Comparison of ENCODE assay signal across 17 mouse cellular contexts in genomic region chr1:172277172-172277571, GRCm38 (mm10). TPM values are rescaled to one million over a fixed set of nuclear protein-coding genes. Genes with fewer than 3 reads are reported as not detected.
DNase-seq lines count a peak whose midpoint lies in the region; ATAC-seq and TF ChIP-seq lines count a peak whose summit lies in the region.
"Had no signal": no experiment of that assay in that cellular context is flagged by ENCODE, and none has a peak within 500 bp of the region (broad histone marks: within the 10 kb centered on the region; RNA-seq: fewer than 3 reads in every experiment).

No protein-coding gene starts in this region.

- no peak overlapping the region for H3K4me2 ChIP-seq in lung, postnatal 0 days (replicated peaks; ENCODE audit: low read depth, low read length)
- no peak overlapping the region for H3K4me2 ChIP-seq in hindbrain, embryonic 13.5 days
- H3K4me2 ChIP-seq: hindbrain, embryonic 12.5 days; lung, embryonic 14.5 days; midbrain, embryonic 15.5 days had no signal

- TF ChIP-seq CTCF in lung, postnatal 0 days (IDR thresholded peaks at IDR 0.05) = no peak

- WGBS in lung, postnatal 0 days = 60% methylated on average over 3 of the region's 3 CpGs
- 79% methylated on average over 3 of the region's 3 CpGs for WGBS in hindbrain, embryonic 13.5 days

- no peak overlapping the region for H3K4me3 ChIP-seq in lung, postnatal 0 days (ENCODE audit: low read depth, low read length)
- H3K4me3 ChIP-seq in hindbrain, embryonic 13.5 days = no peak overlapping the region
- H3K4me3 ChIP-seq: hindbrain, embryonic 12.5 days; midbrain, embryonic 15.5 days had no signal

- no peaks in the 10 kb centered on the region for H3K9me3 ChIP-seq in lung, postnatal 0 days (ENCODE audit: low read length)
- H3K9me3 ChIP-seq in hindbrain, embryonic 13.5 days = no peaks in the 10 kb centered on the region
- H3K9me3 ChIP-seq: hindbrain, embryonic 12.5 days; midbrain, embryonic 15.5 days had no signal

- H3K9ac ChIP-seq in lung, postnatal 0 days (replicated peaks; ENCODE audit: low read depth) = no peak overlapping the region
- no peak overlapping the region for H3K9ac ChIP-seq in hindbrain, embryonic 13.5 days
- H3K9ac ChIP-seq: hindbrain, embryonic 12.5 days; lung, embryonic 14.5 days; midbrain, embryonic 15.5 days had no signal

- TF ChIP-seq EP300 in lung, postnatal 0 days (IDR thresholded peaks at IDR 0.05) = no peak

- no peaks in the 10 kb centered on the region for H3K36me3 ChIP-seq in lung, postnatal 0 days (ENCODE audit: insufficient read depth, low read length)
- H3K36me3 ChIP-seq in hindbrain, embryonic 13.5 days = no peaks in the 10 kb centered on the region
- H3K36me3 ChIP-seq: hindbrain, embryonic 12.5 days; midbrain, embryonic 15.5 days had no signal

- no peaks in the 10 kb centered on the region; the same call in 1 of the 2 replicates for H3K4me1 ChIP-seq in lung, postnatal 0 days (ENCODE audit: insufficient read depth, low read depth, low read length)
- H3K4me1 ChIP-seq in hindbrain, embryonic 13.5 days (replicated peaks) = peaks cover 6% of the 10 kb centered on the region; the same call in 1 of the 2 replicates

- DNase-seq in lung, postnatal 25 days (ENCODE audit: low spot score) = peak; percentile 35
- no peak for DNase-seq in lung, postnatal 0 days (ENCODE audit: low spot score)
- DNase-seq in MEL-GATA-1-ER (ENCODE audit: extremely low read depth, low read depth) = peak; percentile 56
- peak; percentile 16 for DNase-seq in thymus, postnatal 14 days
- DNase-seq in cerebellum, postnatal 36 days = no peak
- DNase-seq in urinary bladder, postnatal 36 days (ENCODE audit: low spot score in 2 of 2) = no peak
- DNase-seq: adrenal gland, postnatal 10 days; cerebellum, adult 11 months; kidney, postnatal 25 days; lung, embryonic 14.5 days had no signal

- no peak for ATAC-seq in lung, postnatal 0 days
- ATAC-seq in megakaryocyte, adult 5-6 weeks (ENCODE audit: poor library complexity, severe bottlenecking) = peak; percentile 92
- ATAC-seq in hindbrain, embryonic 13.5 days (ENCODE audit: low FRiP score) = no peak
- ATAC-seq: midbrain, embryonic 15.5 days had no signal

- H3K27ac ChIP-seq in lung, postnatal 0 days (ENCODE audit: low read length) = no peak overlapping the region
- H3K27ac ChIP-seq in hindbrain, embryonic 13.5 days = no peak overlapping the region
- H3K27ac ChIP-seq: hindbrain, embryonic 12.5 days; midbrain, embryonic 15.5 days had no signal

- no peaks in the 10 kb centered on the region for H3K27me3 ChIP-seq in lung, postnatal 0 days (replicated peaks; ENCODE audit: insufficient read depth, low read length)
- H3K27me3 ChIP-seq in hindbrain, embryonic 13.5 days = no peaks in the 10 kb centered on the region
- H3K27me3 ChIP-seq: hindbrain, embryonic 12.5 days; midbrain, embryonic 15.5 days had no signal

RNA-seq across cellular contexts. Expression of gene Igsf8, which starts 15.7 kb away (rescaled TPM):
- 30.0 and 32.4 TPM in 2 replicates for polyA plus RNA-seq in lung, postnatal 0 days (2015; fragmentation: Nextera tagmentation; extraction: Ambion mirVana)
- 29.6 and 40.0 TPM in 2 replicates for total RNA-seq in megakaryocyte, adult 5-6 weeks (2015)
- total RNA-seq in megakaryocyte, adult 5-6 weeks (2017) = 26.1 and 34.4 TPM in 2 replicates
- polyA plus RNA-seq in hindbrain, embryonic 13.5 days (2015; fragmentation: Nextera tagmentation; extraction: Ambion mirVana) = 104 and 112 TPM in 2 replicates

RNA-seq across cellular contexts. Expression of gene Atp1a4, which starts 19.0 kb away (rescaled TPM):
- polyA plus RNA-seq in lung, postnatal 0 days (2015; fragmentation: Nextera tagmentation; extraction: Ambion mirVana) = 0.04 and 0.05 TPM in 2 replicates
- total RNA-seq in megakaryocyte, adult 5-6 weeks (2015) = not detected in 2 replicates
- not detected in 2 replicates for total RNA-seq in megakaryocyte, adult 5-6 weeks (2017)
- polyA plus RNA-seq in hindbrain, embryonic 13.5 days (2015; fragmentation: Nextera tagmentation; extraction: Ambion mirVana) = 0.06 TPM in 1 of 2 replicates, not detected in the other
- total RNA-seq: left cerebral cortex, postnatal 14 days had no signal
- polyA plus RNA-seq: forebrain, embryonic 11.5 days; hindbrain, embryonic 12.5 days; lung, embryonic 14.5 days; midbrain, embryonic 15.5 days had no signal

RNA-seq across cellular contexts. Expression of gene Atp1a2, which starts 20.7 kb away (rescaled TPM):
- 15.3 and 17.0 TPM in 2 replicates for polyA plus RNA-seq in lung, postnatal 0 days (2015; fragmentation: Nextera tagmentation; extraction: Ambion mirVana)
- total RNA-seq in megakaryocyte, adult 5-6 weeks (2015) = 0.02 TPM in 1 of 2 replicates, not detected in the other
- total RNA-seq in megakaryocyte, adult 5-6 weeks (2017) = not detected in 2 replicates
- polyA plus RNA-seq in hindbrain, embryonic 13.5 days (2015; fragmentation: Nextera tagmentation; extraction: Ambion mirVana) = 41.5 and 42.3 TPM in 2 replicates

RNA-seq across cellular contexts. Expression of gene Kcnj9, which starts 51.9 kb away (rescaled TPM):
- polyA plus RNA-seq in lung, postnatal 0 days (2015; fragmentation: Nextera tagmentation; extraction: Ambion mirVana) = not detected in 2 replicates
- total RNA-seq in megakaryocyte, adult 5-6 weeks (2015) = not detected in 2 replicates
- not detected in 2 replicates for total RNA-seq in megakaryocyte, adult 5-6 weeks (2017)
- 2.2 and 2.5 TPM in 2 replicates for polyA plus RNA-seq in hindbrain, embryonic 13.5 days (2015; fragmentation: Nextera tagmentation; extraction: Ambion mirVana)
- total RNA-seq: gastrocnemius, postnatal 4 days had no signal

RNA-seq across cellular contexts. Expression of gene Casq1, which starts 57.5 kb away (rescaled TPM):
- 2.5 TPM in 2 replicates for polyA plus RNA-seq in lung, postnatal 0 days (2015; fragmentation: Nextera tagmentation; extraction: Ambion mirVana)
- not detected in 2 replicates for total RNA-seq in megakaryocyte, adult 5-6 weeks (2015)
- not detected in 2 replicates for total RNA-seq in megakaryocyte, adult 5-6 weeks (2017)
- polyA plus RNA-seq in hindbrain, embryonic 13.5 days (2015; fragmentation: Nextera tagmentation; extraction: Ambion mirVana) = 2.3 and 2.4 TPM in 2 replicates

Comparison
In these comparisons a context has a peak if more than half of its experiments do, and no peak if none do; other contexts are left out.
1. DNase-seq: peak in lung, postnatal 25 days (single experiment), MEL-GATA-1-ER (single experiment) and thymus, postnatal 14 days (single experiment); none in lung, postnatal 0 days (single experiment), cerebellum, postnatal 36 days (0 of 2) and urinary bladder, postnatal 36 days (0 of 2).